Mouse (Mus musculus): ENCODE results near the gene Igsf3. TPM values are rescaled to one million over a fixed set of nuclear protein-coding genes. Genes with fewer than 3 reads are reported as not detected.

The Igsf3 gene
- polyA plus RNA-seq, 1 experiment = 0.12 TPM

- H3K27me3 ChIP-seq (ENCODE audit: control insufficient read depth) = no peaks in the 10 kb centered on the region
- no peak overlapping the region for H3K4me3 ChIP-seq (replicated peaks)
- no peaks in the 10 kb centered on the region for H3K36me3 ChIP-seq (ENCODE audit: control insufficient read depth)
- no peaks in the 10 kb centered on the region for H3K9me3 ChIP-seq (ENCODE audit: control insufficient read depth, low read length)
- no peak for TF ChIP-seq TAL1 (IDR thresholded peaks at IDR 0.05; ENCODE audit: low read length)
- no peak for TF ChIP-seq GATA1 (IDR thresholded peaks at IDR 0.05; ENCODE audit: low read length)
- H3K4me1 ChIP-seq (ENCODE audit: control insufficient read depth) = no peaks in the 10 kb centered on the region
These were observed 106.5 kb downstream of the Igsf3 start for GRCm38 (mm10) chr3:101483256-101483983.

GRCm38 (mm10) chr3:101486054-101486765 lies 109.3 kb downstream of the Igsf3 start:
- no peaks in the 10 kb centered on the region for H3K36me3 ChIP-seq (ENCODE audit: control insufficient read depth)
- no peak for TF ChIP-seq TAL1 (IDR thresholded peaks at IDR 0.05; ENCODE audit: low read length)
- TF ChIP-seq GATA1 (IDR thresholded peaks at IDR 0.05; ENCODE audit: low read length) = no peak
- no peak overlapping the region for H3K4me3 ChIP-seq (replicated peaks)
- H3K9me3 ChIP-seq (ENCODE audit: control insufficient read depth, low read length) = no peaks in the 10 kb centered on the region
- H3K27me3 ChIP-seq (ENCODE audit: control insufficient read depth) = no peaks in the 10 kb centered on the region
- no peaks in the 10 kb centered on the region for H3K4me1 ChIP-seq (ENCODE audit: control insufficient read depth)

- Histone ChIP-seq H3K4me3 (replicated peaks) (no peak overlapping the region), H3K9me3 (ENCODE audit: control insufficient read depth, low read length) (no peaks in the 10 kb centered on the region), H3K4me1 (ENCODE audit: control insufficient read depth) (no peaks in the 10 kb centered on the region), H3K27me3 (ENCODE audit: control insufficient read depth) (no peaks in the 10 kb centered on the region), H3K36me3 (ENCODE audit: control insufficient read depth) (no peaks in the 10 kb centered on the region)
- no peak for TF ChIP-seq TAL1 (IDR thresholded peaks at IDR 0.05; ENCODE audit: low read length)
- no peak for TF ChIP-seq GATA1 (IDR thresholded peaks at IDR 0.05; ENCODE audit: low read length)
These were observed 110.6 kb downstream of the Igsf3 start for GRCm38 (mm10) chr3:101487436-101487835.

- H3K4me3 ChIP-seq (replicated peaks) = no peak overlapping the region
- no peaks in the 10 kb centered on the region for H3K4me1 ChIP-seq (ENCODE audit: control insufficient read depth)
- TF ChIP-seq GATA1 (IDR thresholded peaks at IDR 0.05; ENCODE audit: low read length) = no peak
- TF ChIP-seq TAL1 (IDR thresholded peaks at IDR 0.05; ENCODE audit: low read length) = no peak
- no peaks in the 10 kb centered on the region for H3K36me3 ChIP-seq (ENCODE audit: control insufficient read depth)
- H3K9me3 ChIP-seq (ENCODE audit: control insufficient read depth, low read length) = no peaks in the 10 kb centered on the region
- no peaks in the 10 kb centered on the region for H3K27me3 ChIP-seq (ENCODE audit: control insufficient read depth)
These were observed 111.3 kb downstream of the Igsf3 start for GRCm38 (mm10) chr3:101488204-101488603.

- no peak for TF ChIP-seq TAL1 (IDR thresholded peaks at IDR 0.05; ENCODE audit: low read length)
- no peak for TF ChIP-seq GATA1 (IDR thresholded peaks at IDR 0.05; ENCODE audit: low read length)
These were observed 113.6 kb downstream of the Igsf3 start for GRCm38 (mm10) chr3:101490515-101490914.

GRCm38 (mm10) chr3:101492908-101493307 lies 116.0 kb downstream of the Igsf3 start:
- TF ChIP-seq TAL1 (IDR thresholded peaks at IDR 0.05; ENCODE audit: low read length) = no peak
- TF ChIP-seq GATA1 (IDR thresholded peaks at IDR 0.05; ENCODE audit: low read length) = no peak
- no peak overlapping the region for H3K4me3 ChIP-seq (replicated peaks)
- no peaks in the 10 kb centered on the region for H3K27me3 ChIP-seq (ENCODE audit: control insufficient read depth)
- no peaks in the 10 kb centered on the region for H3K4me1 ChIP-seq (ENCODE audit: control insufficient read depth)
- no peaks in the 10 kb centered on the region for H3K36me3 ChIP-seq (ENCODE audit: control insufficient read depth)
- no peaks in the 10 kb centered on the region for H3K9me3 ChIP-seq (ENCODE audit: control insufficient read depth, low read length)

More at GRCm38 (mm10) chr3:101490515-101490914, 113.6 kb downstream of the Igsf3 start:
- Histone ChIP-seq H3K9me3 (ENCODE audit: control insufficient read depth, low read length) (no peaks in the 10 kb centered on the region), H3K4me1 (ENCODE audit: control insufficient read depth) (no peaks in the 10 kb centered on the region), H3K4me3 (replicated peaks) (no peak overlapping the region), H3K27me3 (ENCODE audit: control insufficient read depth) (no peaks in the 10 kb centered on the region), H3K36me3 (ENCODE audit: control insufficient read depth) (no peaks in the 10 kb centered on the region)

- TF ChIP-seq TAL1 (IDR thresholded peaks at IDR 0.05; ENCODE audit: low read length) = no peak
- TF ChIP-seq GATA1 (IDR thresholded peaks at IDR 0.05; ENCODE audit: low read length) = no peak
- Histone ChIP-seq H3K4me3 (replicated peaks) (no peak overlapping the region), H3K36me3 (ENCODE audit: control insufficient read depth) (no peaks in the 10 kb centered on the region), H3K4me1 (ENCODE audit: control insufficient read depth) (no peaks in the 10 kb centered on the region), H3K27me3 (ENCODE audit: control insufficient read depth) (no peaks in the 10 kb centered on the region), H3K9me3 (ENCODE audit: control insufficient read depth, low read length) (no peaks in the 10 kb centered on the region)
These were observed 117.1 kb downstream of the Igsf3 start for GRCm38 (mm10) chr3:101493937-101494459.

- Histone ChIP-seq H3K4me1 (ENCODE audit: control insufficient read depth) (no peaks in the 10 kb centered on the region), H3K4me3 (replicated peaks) (no peak overlapping the region), H3K27me3 (ENCODE audit: control insufficient read depth) (peaks cover 7% of the 10 kb centered on the region), H3K9me3 (ENCODE audit: control insufficient read depth, low read length) (no peaks in the 10 kb centered on the region), H3K36me3 (ENCODE audit: control insufficient read depth) (no peaks in the 10 kb centered on the region)
- TF ChIP-seq GATA1 (IDR thresholded peaks at IDR 0.05; ENCODE audit: low read length) (no peak), TAL1 (IDR thresholded peaks at IDR 0.05; ENCODE audit: low read length) (no peak)
These were observed 120.6 kb downstream of the Igsf3 start for GRCm38 (mm10) chr3:101497432-101498030.

- Histone ChIP-seq H3K9me3 (ENCODE audit: control insufficient read depth, low read length) (no peaks in the 10 kb centered on the region), H3K36me3 (ENCODE audit: control insufficient read depth) (no peaks in the 10 kb centered on the region), H3K4me1 (ENCODE audit: control insufficient read depth) (no peaks in the 10 kb centered on the region), H3K4me3 (replicated peaks) (no peak overlapping the region), H3K27me3 (ENCODE audit: control insufficient read depth) (peaks cover 7% of the 10 kb centered on the region)
- TF ChIP-seq GATA1 (IDR thresholded peaks at IDR 0.05; ENCODE audit: low read length) (no peak), TAL1 (IDR thresholded peaks at IDR 0.05; ENCODE audit: low read length) (no peak)
These were observed 123.0 kb downstream of the Igsf3 start for GRCm38 (mm10) chr3:101499906-101500305.
